Mouse (Mus musculus) olfactory bulb, adult 2 months (tissue): ENCODE data around the gene Endod1.

Experiments used
- CTCF ChIP-seq: fragments of 200-500 bp; IDR thresholded peaks from 2 replicates; pipeline ENCODE4 v1.5.1; 2012; ENCODE audit warnings: low read depth, mild to moderate bottlenecking, low read length, moderate library complexity; ENCODE audit not compliant: insufficient read depth
- POLR2A ChIP-seq: fragments of 200-500 bp; IDR thresholded peaks from 2 replicates; pipeline ENCODE4 v1.6.1; 2012; ENCODE audit warnings: mild to moderate bottlenecking, low read depth, low read length, moderate library complexity; ENCODE audit not compliant: insufficient read depth

- no peak for TF ChIP-seq POLR2A
- TF ChIP-seq CTCF = no peak
These were observed 45.5 kb downstream of the Endod1 start for GRCm38 (mm10) chr9:14335829-14336228.
